Mouse (Mus musculus): Measurements from ENCODE around the gene Ltb4r1.

Gene Ltb4r1

GRCm38 (mm10) chr14:55765696-55766095, at the start of gene Ltb4r1:
TSS of gene Ltb4r1 (plus strand) at chr14:55765962.
- DNase-seq (ENCODE audit: low spot score in 2 of 2) = peak; percentile 37 to 70

GRCm38 (mm10) chr14:55716271-55716670, 49.5 kb upstream of the Ltb4r1 start:
- no peak for DNase-seq (ENCODE audit: low spot score in 2 of 2)

- DNase-seq (ENCODE audit: low spot score in 2 of 2) = no peak
Observed at GRCm38 (mm10) chr14:55716884-55717283, 48.9 kb upstream of the Ltb4r1 start.

GRCm38 (mm10) chr14:55719737-55720136, 46.0 kb upstream of the Ltb4r1 start:
- no peak for DNase-seq (ENCODE audit: low spot score in 2 of 2)

GRCm38 (mm10) chr14:55720666-55721065, 45.1 kb upstream of the Ltb4r1 start:
- DNase-seq (ENCODE audit: low spot score in 2 of 2) = no peak

- no peak for DNase-seq (ENCODE audit: low spot score in 2 of 2)
Observed at GRCm38 (mm10) chr14:55721076-55721475, 44.7 kb upstream of the Ltb4r1 start.

GRCm38 (mm10) chr14:55721700-55722437, 43.9 kb upstream of the Ltb4r1 start, which contains the start of gene Rabggta:
TSS of gene Rabggta (minus strand) at chr14:55722263.
- DNase-seq (ENCODE audit: low spot score in 2 of 2) = peak; percentile 93 to 98

- no peak for DNase-seq (ENCODE audit: low spot score in 2 of 2)
Observed at GRCm38 (mm10) chr14:55722438-55722945, 43.3 kb upstream of the Ltb4r1 start.

- DNase-seq (ENCODE audit: low spot score in 2 of 2) = no peak
Observed at GRCm38 (mm10) chr14:55723433-55723832, 42.3 kb upstream of the Ltb4r1 start.

GRCm38 (mm10) chr14:55724411-55724871, 41.3 kb upstream of the Ltb4r1 start:
- peak in 1 of 2 experiments; percentile 32 for DNase-seq (ENCODE audit: low spot score in 2 of 2)

- DNase-seq (ENCODE audit: low spot score in 2 of 2) = no peak
Observed at GRCm38 (mm10) chr14:55726261-55726660, 39.5 kb upstream of the Ltb4r1 start.

- no peak for DNase-seq (ENCODE audit: low spot score in 2 of 2)
Observed at GRCm38 (mm10) chr14:55727889-55728685, 37.7 kb upstream of the Ltb4r1 start.

- DNase-seq (ENCODE audit: low spot score in 2 of 2) = no peak
Observed at GRCm38 (mm10) chr14:55730116-55730515, 35.6 kb upstream of the Ltb4r1 start.

- DNase-seq (ENCODE audit: low spot score in 2 of 2) = no peak
Observed at GRCm38 (mm10) chr14:55730531-55731032, 35.2 kb upstream of the Ltb4r1 start.

GRCm38 (mm10) chr14:55733889-55734288, 31.9 kb upstream of the Ltb4r1 start:
- DNase-seq (ENCODE audit: low spot score in 2 of 2) = no peak

- no peak for DNase-seq (ENCODE audit: low spot score in 2 of 2)
Observed at GRCm38 (mm10) chr14:55734869-55735268, 30.9 kb upstream of the Ltb4r1 start.

- DNase-seq (ENCODE audit: low spot score in 2 of 2) = no peak
Observed at GRCm38 (mm10) chr14:55735334-55735733, 30.4 kb upstream of the Ltb4r1 start.

GRCm38 (mm10) chr14:55735758-55736157, 30.0 kb upstream of the Ltb4r1 start:
- DNase-seq (ENCODE audit: low spot score in 2 of 2) = no peak

GRCm38 (mm10) chr14:55737086-55737687, 28.6 kb upstream of the Ltb4r1 start:
- no peak for DNase-seq (ENCODE audit: low spot score in 2 of 2)

- peak; percentile 86 to 95 for DNase-seq (ENCODE audit: low spot score in 2 of 2)
Observed at GRCm38 (mm10) chr14:55743711-55744110, 22.1 kb upstream of the Ltb4r1 start.

GRCm38 (mm10) chr14:55745180-55745860, 20.4 kb upstream of the Ltb4r1 start, which contains the start of the genes Dhrs1 and Nop9:
TSS of gene Dhrs1 (minus strand) at chr14:55745690.
TSS of gene Nop9 (plus strand) at chr14:55745693.
- peak; percentile 85 to 93 for DNase-seq (ENCODE audit: low spot score in 2 of 2)
